ENCODE assay signal across 26 mouse cellular contexts in genomic region chr7:55782493-55782892, GRCm38 (mm10). TPM values are rescaled to one million over a fixed set of nuclear protein-coding genes. Genes with fewer than 3 reads are reported as not detected.
DNase-seq lines count a peak whose midpoint lies in the region; ATAC-seq and TF ChIP-seq lines count a peak whose summit lies in the region.
"Had no signal": no experiment of that assay in that cellular context is flagged by ENCODE, and none has a peak within 500 bp of the region (broad histone marks: within the 10 kb centered on the region; RNA-seq: fewer than 3 reads in every experiment).

No protein-coding gene starts in this region.

- no peak overlapping the region for H3K4me2 ChIP-seq in intestine, embryonic 14.5 days (ENCODE audit: low read length)
- H3K4me2 ChIP-seq in intestine, embryonic 16.5 days (ENCODE audit: low read depth, low read length) = no peak overlapping the region
- H3K4me2 ChIP-seq in CH12.LX (ENCODE audit: insufficient read depth, low read depth, poor library complexity, severe bottlenecking) = no peak overlapping the region
- H3K4me2 ChIP-seq: embryonic facial prominence, embryonic 13.5 days; embryonic facial prominence, embryonic 15.5 days; forebrain, embryonic 12.5 days had no signal

- in situ Hi-C loops in CH12.LX (cut with MboI; ENCODE audit: low pct_ligation_motif_present, low pct_unique_long_range_greater_than_20kb, low sequenced_read_pairs) = no loop called here

- H3K36me3 ChIP-seq in intestine, embryonic 14.5 days (ENCODE audit: control insufficient read depth, insufficient read depth, low read length) = no peaks in the 10 kb centered on the region
- H3K36me3 ChIP-seq in intestine, embryonic 16.5 days (ENCODE audit: control insufficient read depth, insufficient read depth, low read length) = no peaks in the 10 kb centered on the region
- no peaks in the 10 kb centered on the region for H3K36me3 ChIP-seq in CH12.LX (replicated peaks in 1 of 2; ENCODE audit: control insufficient read depth in 1 of 2, insufficient read depth in 1 of 2, low read length in 1 of 2)
- H3K36me3 ChIP-seq in splenic B cell, adult 2 months (ENCODE audit: control insufficient read depth, insufficient read depth, low read length, poor library complexity, severe bottlenecking) = no peaks in the 10 kb centered on the region
- H3K36me3 ChIP-seq: embryonic facial prominence, embryonic 13.5 days; embryonic facial prominence, embryonic 15.5 days; forebrain, embryonic 10.5 days; forebrain, embryonic 12.5 days; G1E had no signal

- no peak overlapping the region for H3K4me3 ChIP-seq in intestine, embryonic 14.5 days (ENCODE audit: low read depth, low read length)
- H3K4me3 ChIP-seq in intestine, embryonic 16.5 days (ENCODE audit: low read length) = no peak overlapping the region
- no peak overlapping the region for H3K4me3 ChIP-seq in CH12.LX (replicated peaks in 1 of 3; ENCODE audit: low read depth in 2 of 3, low read length in 2 of 3, poor library complexity in 1 of 3)
- H3K4me3 ChIP-seq: embryonic facial prominence, embryonic 13.5 days; embryonic facial prominence, embryonic 15.5 days; erythroblast, embryonic 14.5 days; forebrain, embryonic 10.5 days; forebrain, embryonic 12.5 days had no signal

- no peak for TF ChIP-seq CTCF in CH12.LX (conservative IDR thresholded peaks at IDR 0.05 in 1 of 2, IDR thresholded peaks at IDR 0.05 in 1 of 2; ENCODE audit: low read depth in 2 of 2, low read length in 2 of 2)

- 42% methylated on average over 3 of the region's 3 CpGs for WGBS in intestine, embryonic 14.5 days
- WGBS in intestine, embryonic 16.5 days = 48% methylated on average over 3 of the region's 3 CpGs

- DNase-seq in intestine, embryonic 14.5 days (ENCODE audit: low spot score) = peak; percentile 28
- peak; percentile 60 for DNase-seq in CH12.LX (ENCODE audit: extremely low read depth)
- peak; percentile 27 for DNase-seq in splenic B cell, adult 2 months (ENCODE audit: low read depth, low spot score)
- no peak for DNase-seq in urinary bladder, postnatal 36 days (ENCODE audit: low spot score in 2 of 2)
- DNase-seq in thymus, postnatal 36 days = no peak
- DNase-seq: adrenal gland, adult 8-10 months; adrenal gland, postnatal 14 days; adrenal gland, postnatal 36 days; cerebellum, adult 18-20 months; cerebellum, adult 8-10 months; cerebellum, adult 9-11 months; cerebellum, postnatal 14 days; cerebellum, postnatal 36 days; embryo, embryonic 11 days had no signal

- H3K79me2 ChIP-seq in CH12.LX (replicated peaks; ENCODE audit: control insufficient read depth, extremely low read depth, insufficient read depth, poor library complexity, severe bottlenecking) = no peaks in the 10 kb centered on the region

- TF ChIP-seq RAD21 in CH12.LX (IDR thresholded peaks at IDR 0.05; ENCODE audit: low read depth, low read length) = no peak

- dilution Hi-C loops in CH12.LX (cut with MboI; ENCODE audit: extremely low pct_ligation_motif_present, extremely low pct_unique_long_range_greater_than_20kb, low sequenced_read_pairs) = no loop called here

- H3K27ac ChIP-seq in intestine, embryonic 14.5 days (ENCODE audit: low read depth) = no peak overlapping the region
- H3K27ac ChIP-seq in intestine, embryonic 16.5 days (ENCODE audit: low read length) = no peak overlapping the region
- H3K27ac ChIP-seq in CH12.LX (ENCODE audit: insufficient read depth, low read depth) = no peak overlapping the region
- H3K27ac ChIP-seq: embryonic facial prominence, embryonic 13.5 days; embryonic facial prominence, embryonic 15.5 days; forebrain, embryonic 10.5 days; forebrain, embryonic 12.5 days had no signal

- no peak for TF ChIP-seq POLR2A in CH12.LX (IDR thresholded peaks at IDR 0.05; ENCODE audit: low read depth, low read length)

- no peak for ATAC-seq in intestine, embryonic 14.5 days (replicated peaks; ENCODE audit: low FRiP score, low TSS enrichment, low read depth)
- no peak for ATAC-seq in intestine, embryonic 16.5 days
- ATAC-seq: activated CD4-positive, CD25-positive, alpha-beta regulatory T cell, adult 4 months; CD4-positive, CD25-positive, alpha-beta regulatory T cell, adult 4 months; forebrain, embryonic 14.5 days; forebrain, embryonic 16.5 days; Patski had no signal

- no peak overlapping the region for H3K9ac ChIP-seq in intestine, embryonic 14.5 days (ENCODE audit: low read length)
- no peak overlapping the region for H3K9ac ChIP-seq in intestine, embryonic 16.5 days (ENCODE audit: low read depth, low read length)
- no peak overlapping the region for H3K9ac ChIP-seq in CH12.LX (ENCODE audit: insufficient read depth, low read depth)
- H3K9ac ChIP-seq: embryonic facial prominence, embryonic 13.5 days; embryonic facial prominence, embryonic 15.5 days; forebrain, embryonic 12.5 days had no signal

- TF ChIP-seq EP300 in CH12.LX (IDR thresholded peaks at IDR 0.05; ENCODE audit: low read length) = peak; percentile 72

- H3K27me3 ChIP-seq in intestine, embryonic 14.5 days (replicated peaks; ENCODE audit: control insufficient read depth, insufficient read depth, low read length) = no peaks in the 10 kb centered on the region
- no peaks in the 10 kb centered on the region for H3K27me3 ChIP-seq in intestine, embryonic 16.5 days (replicated peaks; ENCODE audit: control insufficient read depth, insufficient read depth, low read length)
- H3K27me3 ChIP-seq in CH12.LX (replicated peaks) = no peaks in the 10 kb centered on the region
- no peaks in the 10 kb centered on the region for H3K27me3 ChIP-seq in splenic B cell, adult 2 months (ENCODE audit: control insufficient read depth, insufficient read depth, low read length, poor library complexity, severe bottlenecking)
- H3K27me3 ChIP-seq: embryonic facial prominence, embryonic 13.5 days; embryonic facial prominence, embryonic 15.5 days; forebrain, embryonic 12.5 days; Patski had no signal

- H3K9me3 ChIP-seq in intestine, embryonic 14.5 days (ENCODE audit: control insufficient read depth, low read length) = no peaks in the 10 kb centered on the region
- H3K9me3 ChIP-seq in intestine, embryonic 16.5 days (ENCODE audit: control insufficient read depth, low read length) = no peaks in the 10 kb centered on the region
- H3K9me3 ChIP-seq in CH12.LX (replicated peaks; ENCODE audit: low read length) = no peaks in the 10 kb centered on the region
- H3K9me3 ChIP-seq: embryonic facial prominence, embryonic 13.5 days; embryonic facial prominence, embryonic 15.5 days; forebrain, embryonic 10.5 days; forebrain, embryonic 12.5 days; G1E had no signal

- no peaks in the 10 kb centered on the region for H3K4me1 ChIP-seq in intestine, embryonic 14.5 days (replicated peaks; ENCODE audit: control insufficient read depth, insufficient read depth, low read length)
- no peaks in the 10 kb centered on the region for H3K4me1 ChIP-seq in intestine, embryonic 16.5 days (ENCODE audit: control insufficient read depth, insufficient read depth, low read length)
- H3K4me1 ChIP-seq in CH12.LX (ENCODE audit: control insufficient read depth in 1 of 2, insufficient read depth in 2 of 2) = peaks cover 11 to 62% of the 10 kb centered on the region in 2 experiments
- H3K4me1 ChIP-seq: embryonic facial prominence, embryonic 13.5 days; embryonic facial prominence, embryonic 15.5 days; forebrain, embryonic 10.5 days; forebrain, embryonic 12.5 days had no signal

TF ChIP-seq in CH12.LX, 34 proteins besides CTCF, POLR2A, EP300 and RAD21:
- no peak for TF ChIP-seq JUND (conservative IDR thresholded peaks at IDR 0.05; ENCODE audit: low read depth, low read length)
- TF ChIP-seq ZNF384 (IDR thresholded peaks at IDR 0.05; ENCODE audit: low read depth, low read length) = peak; percentile 49; the same call in 1 of the 2 replicates
- peak; percentile 41; the same call in 1 of the 2 replicates for TF ChIP-seq TCF12 (IDR thresholded peaks at IDR 0.05; ENCODE audit: low read depth, low read length)
- no peak for TF ChIP-seq RCOR1 (conservative IDR thresholded peaks at IDR 0.05; ENCODE audit: low read depth, low read length)
- peak; percentile 21; the same call in 1 of the 2 replicates for TF ChIP-seq ETS1 (conservative IDR thresholded peaks at IDR 0.05; ENCODE audit: low read depth, low read length)
TF ChIP-seq in CH12.LX: peak in this region for 3.

RNA-seq across cellular contexts. Expression of gene Tubgcp5, which starts 11.5 kb away (rescaled TPM):
- 28.2 and 31.5 TPM in 2 replicates for polyA plus RNA-seq in intestine, embryonic 14.5 days (2014; fragmentation: Nextera tagmentation; extraction: Ambion mirVana)
- polyA plus RNA-seq in intestine, embryonic 16.5 days (2015; fragmentation: Nextera tagmentation; extraction: Ambion mirVana) = 18.1 and 18.3 TPM in 2 replicates
- total RNA-seq in CH12.LX (2012; rRNA removed) = 13.0 and 15.1 TPM in 2 replicates
- 23.7 and 24.1 TPM in 2 replicates for total RNA-seq in CH12.LX (2014; rRNA removed)
- polyA plus RNA-seq in CH12.LX (2012; ENCODE audit: insufficient read length, low read depth) = 26.7 and 28.8 TPM in 2 replicates

RNA-seq across cellular contexts. Expression of gene Siglech, which starts 14.5 kb away (rescaled TPM):
- polyA plus RNA-seq in intestine, embryonic 14.5 days (2014; fragmentation: Nextera tagmentation; extraction: Ambion mirVana) = 1.6 TPM in 2 replicates
- polyA plus RNA-seq in intestine, embryonic 16.5 days (2015; fragmentation: Nextera tagmentation; extraction: Ambion mirVana) = 0.84 and 1.0 TPM in 2 replicates
- total RNA-seq in CH12.LX (2012; rRNA removed) (not detected in 2 replicates), CH12.LX (2014; rRNA removed) (0.31 and 0.35 TPM in 2 replicates)
- polyA plus RNA-seq in CH12.LX (2012; ENCODE audit: insufficient read length, low read depth) = 0.42 and 0.66 TPM in 2 replicates
- polyA plus RNA-seq: activated CD4-positive, CD25-positive, alpha-beta regulatory T cell, adult 4 months; erythroblast, embryonic 14.5 days; G1E; Patski had no signal

RNA-seq across cellular contexts. Expression of gene Cyfip1, which starts 59.1 kb away (rescaled TPM):
- 102 and 118 TPM in 2 replicates for polyA plus RNA-seq in intestine, embryonic 14.5 days (2014; fragmentation: Nextera tagmentation; extraction: Ambion mirVana)
- polyA plus RNA-seq in intestine, embryonic 16.5 days (2015; fragmentation: Nextera tagmentation; extraction: Ambion mirVana) = 89.3 and 93.9 TPM in 2 replicates
- 24.8 and 29.3 TPM in 2 replicates for total RNA-seq in CH12.LX (2012; rRNA removed)
- 19.3 and 20.1 TPM in 2 replicates for total RNA-seq in CH12.LX (2014; rRNA removed)
- 24.8 and 27.8 TPM in 2 replicates for polyA plus RNA-seq in CH12.LX (2012; ENCODE audit: insufficient read length, low read depth)

Comparison
In these comparisons a context has a peak if more than half of its experiments do, and no peak if none do; other contexts are left out.
1. DNase-seq: peak in intestine, embryonic 14.5 days (single experiment), CH12.LX (single experiment) and splenic B cell, adult 2 months (single experiment); none in urinary bladder, postnatal 36 days (0 of 2) and thymus, postnatal 36 days (0 of 2).